Mouse (Mus musculus) liver, postnatal 0 days (tissue): ENCODE data around the gene Egfem1.

Experiments used
- CTCF ChIP-seq: sonication (generic); IDR thresholded peaks from 2 replicates; pipeline ENCODE4 v1.5.1; 2016; ENCODE audit warnings: antibody characterized with exemption, low read depth
- EP300 ChIP-seq: IDR thresholded peaks from 2 replicates; pipeline ENCODE4 v1.6.1; 2016; ENCODE audit warnings: antibody characterized with exemption, low read depth, mild to moderate bottlenecking

- TF ChIP-seq CTCF: no peak
- TF ChIP-seq EP300: no peak
Observed at GRCm38 (mm10) chr3:29525298-29525962, 443.6 kb downstream of the Egfem1 start.
